Mouse (Mus musculus) B cell, adult 2 months (primary cell): ENCODE data around the gene Sema3d.

ENCODE experiments used
- DNase-seq, 2 experiments: peaks; one replicate each; pipeline ENCODE4 v3.0.0; 2022

Sema3d gene

DNA sequence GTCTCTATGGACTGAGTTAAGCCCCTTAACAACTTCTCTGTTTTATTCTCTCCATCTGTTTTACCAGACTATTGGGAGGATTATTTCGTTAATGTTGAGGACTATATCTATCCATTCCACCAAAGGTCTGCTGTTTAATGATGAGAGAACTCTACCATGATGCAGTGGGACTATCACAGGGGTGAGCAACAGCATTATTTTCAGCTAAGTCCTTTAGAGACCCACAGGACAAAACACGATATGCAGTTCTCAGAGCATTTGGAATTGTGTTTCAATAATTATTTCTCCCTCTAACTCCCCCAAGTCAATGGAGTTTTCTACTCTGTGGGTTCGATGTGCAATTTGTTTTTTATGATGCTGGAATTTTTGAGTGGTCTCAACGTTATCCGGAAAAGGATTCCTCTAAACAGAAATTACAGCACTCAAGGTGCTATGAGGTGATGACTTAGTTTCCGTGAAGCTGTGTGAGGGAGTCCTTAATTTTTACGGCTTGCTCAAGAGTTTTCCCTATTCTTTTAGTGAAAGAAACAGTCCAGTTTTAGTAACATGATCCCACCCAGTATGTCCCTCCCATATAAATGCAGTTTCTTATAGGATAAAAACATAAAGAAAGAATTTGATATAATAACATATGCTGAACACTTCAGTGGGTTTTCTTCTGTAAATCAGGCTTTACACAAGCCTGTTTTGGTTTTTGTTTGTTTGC lies 254.7 kb downstream of the Sema3d start:
- no peak for DNase-seq
